Mouse (Mus musculus): ENCODE results near the gene Tmem163. TPM values are rescaled to one million over a fixed set of nuclear protein-coding genes. Genes with fewer than 3 reads are reported as not detected.

Gene Tmem163
- total and polyA plus RNA-seq, 3 experiments, result 0.05 TPM; not detected in 2

- no peaks in the 10 kb centered on the region for H3K4me1 ChIP-seq (ENCODE audit: insufficient read depth, low read depth, low read length)
- no peak for ATAC-seq (ENCODE audit: extremely low read depth, insufficient number of reproducible peaks, low FRiP score, poor library complexity, severe bottlenecking)
- no peak overlapping the region for H3K4me3 ChIP-seq (ENCODE audit: low read depth, low read length)
- no peaks in the 10 kb centered on the region for H3K9me3 ChIP-seq (replicated peaks)
- no peaks in the 10 kb centered on the region for H3K36me3 ChIP-seq (replicated peaks)
- no peaks in the 10 kb centered on the region for H3K27me3 ChIP-seq (ENCODE audit: insufficient read depth, low read length)
- no peak for DNase-seq (ENCODE audit: low spot score)
- no peak for TF ChIP-seq GATA1 (IDR thresholded peaks at IDR 0.05; ENCODE audit: borderline replicate concordance, low read length)
- no peak for TF ChIP-seq TAL1 (conservative IDR thresholded peaks at IDR 0.05; ENCODE audit: low read depth, low read length)
- no peak for TF ChIP-seq POLR2AphosphoS5 (IDR thresholded peaks at IDR 0.05; ENCODE audit: insufficient replicate concordance, low read depth, low read length)
- TF ChIP-seq GATA2 (IDR thresholded peaks at IDR 0.05; ENCODE audit: borderline replicate concordance, low read depth, low read length), result no peak
- TF ChIP-seq CTCF (IDR thresholded peaks at IDR 0.05; ENCODE audit: low read depth, low read length), result no peak
Observed at GRCm38 (mm10) chr1:127625577-127626362, 53.6 kb downstream of the Tmem163 start.

GRCm38 (mm10) chr1:127622349-127622748 is 57.0 kb downstream of the Tmem163 start:
- Histone ChIP-seq H3K4me1 (ENCODE audit: insufficient read depth, low read depth, low read length) (no peaks in the 10 kb centered on the region), H3K27me3 (ENCODE audit: insufficient read depth, low read length) (no peaks in the 10 kb centered on the region), H3K4me3 (ENCODE audit: low read depth, low read length) (no peak overlapping the region), H3K9me3 (replicated peaks) (no peaks in the 10 kb centered on the region), H3K36me3 (replicated peaks) (no peaks in the 10 kb centered on the region)
- DNase-seq (ENCODE audit: low spot score) (no peak), ATAC-seq (ENCODE audit: extremely low read depth, insufficient number of reproducible peaks, low FRiP score, poor library complexity, severe bottlenecking) (no peak)
- TF ChIP-seq CTCF (IDR thresholded peaks at IDR 0.05; ENCODE audit: low read depth, low read length) (no peak), GATA2 (IDR thresholded peaks at IDR 0.05; ENCODE audit: borderline replicate concordance, low read depth, low read length) (no peak), GATA1 (IDR thresholded peaks at IDR 0.05; ENCODE audit: borderline replicate concordance, low read length) (no peak), POLR2AphosphoS5 (IDR thresholded peaks at IDR 0.05; ENCODE audit: insufficient replicate concordance, low read depth, low read length) (no peak), TAL1 (conservative IDR thresholded peaks at IDR 0.05; ENCODE audit: low read depth, low read length) (no peak)

- Histone ChIP-seq H3K27me3 (ENCODE audit: insufficient read depth, low read length) (no peaks in the 10 kb centered on the region), H3K36me3 (replicated peaks) (no peaks in the 10 kb centered on the region), H3K9me3 (replicated peaks) (no peaks in the 10 kb centered on the region), H3K4me1 (ENCODE audit: insufficient read depth, low read depth, low read length) (no peaks in the 10 kb centered on the region), H3K4me3 (ENCODE audit: low read depth, low read length) (no peak overlapping the region)
- DNase-seq (ENCODE audit: low spot score) (no peak), ATAC-seq (ENCODE audit: extremely low read depth, insufficient number of reproducible peaks, low FRiP score, poor library complexity, severe bottlenecking) (no peak)
- TF ChIP-seq GATA1 (IDR thresholded peaks at IDR 0.05; ENCODE audit: borderline replicate concordance, low read length), result no peak
- no peak for TF ChIP-seq GATA2 (IDR thresholded peaks at IDR 0.05; ENCODE audit: borderline replicate concordance, low read depth, low read length)
- no peak for TF ChIP-seq CTCF (IDR thresholded peaks at IDR 0.05; ENCODE audit: low read depth, low read length)
- TF ChIP-seq TAL1 (conservative IDR thresholded peaks at IDR 0.05; ENCODE audit: low read depth, low read length), result no peak
- no peak for TF ChIP-seq POLR2AphosphoS5 (IDR thresholded peaks at IDR 0.05; ENCODE audit: insufficient replicate concordance, low read depth, low read length)
Observed at GRCm38 (mm10) chr1:127619036-127619435, 60.3 kb downstream of the Tmem163 start.

GRCm38 (mm10) chr1:127610378-127610777 is 69.0 kb downstream of the Tmem163 start:
- H3K36me3 ChIP-seq (replicated peaks), result no peaks in the 10 kb centered on the region
- TF ChIP-seq TAL1 (conservative IDR thresholded peaks at IDR 0.05; ENCODE audit: low read depth, low read length) (no peak), GATA2 (IDR thresholded peaks at IDR 0.05; ENCODE audit: borderline replicate concordance, low read depth, low read length) (no peak), CTCF (IDR thresholded peaks at IDR 0.05; ENCODE audit: low read depth, low read length) (no peak), GATA1 (IDR thresholded peaks at IDR 0.05; ENCODE audit: borderline replicate concordance, low read length) (no peak)
- H3K4me3 ChIP-seq (ENCODE audit: low read depth, low read length), result no peak overlapping the region
- no peaks in the 10 kb centered on the region for H3K4me1 ChIP-seq (ENCODE audit: insufficient read depth, low read depth, low read length)
- no peaks in the 10 kb centered on the region for H3K9me3 ChIP-seq (replicated peaks)
- no peaks in the 10 kb centered on the region for H3K27me3 ChIP-seq (ENCODE audit: insufficient read depth, low read length)
- DNase-seq (ENCODE audit: low spot score) (no peak), ATAC-seq (ENCODE audit: extremely low read depth, insufficient number of reproducible peaks, low FRiP score, poor library complexity, severe bottlenecking) (no peak)

GRCm38 (mm10) chr1:127609814-127610213 is 69.5 kb downstream of the Tmem163 start:
- TF ChIP-seq TAL1 (conservative IDR thresholded peaks at IDR 0.05; ENCODE audit: low read depth, low read length), result no peak
- TF ChIP-seq POLR2AphosphoS5 (IDR thresholded peaks at IDR 0.05; ENCODE audit: insufficient replicate concordance, low read depth, low read length), result no peak
- TF ChIP-seq CTCF (IDR thresholded peaks at IDR 0.05; ENCODE audit: low read depth, low read length), result no peak
- TF ChIP-seq GATA1 (IDR thresholded peaks at IDR 0.05; ENCODE audit: borderline replicate concordance, low read length), result no peak
- TF ChIP-seq GATA2 (IDR thresholded peaks at IDR 0.05; ENCODE audit: borderline replicate concordance, low read depth, low read length), result no peak
- H3K9me3 ChIP-seq (replicated peaks), result no peaks in the 10 kb centered on the region
- DNase-seq (ENCODE audit: low spot score) (no peak), ATAC-seq (ENCODE audit: extremely low read depth, insufficient number of reproducible peaks, low FRiP score, poor library complexity, severe bottlenecking) (no peak)
- no peaks in the 10 kb centered on the region for H3K36me3 ChIP-seq (replicated peaks)
- no peak overlapping the region for H3K4me3 ChIP-seq (ENCODE audit: low read depth, low read length)
- H3K4me1 ChIP-seq (ENCODE audit: insufficient read depth, low read depth, low read length), result no peaks in the 10 kb centered on the region
- H3K27me3 ChIP-seq (ENCODE audit: insufficient read depth, low read length), result no peaks in the 10 kb centered on the region

GRCm38 (mm10) chr1:127608326-127608725 is 71.0 kb downstream of the Tmem163 start:
- no peak for DNase-seq (ENCODE audit: low spot score)
- H3K36me3 ChIP-seq (replicated peaks), result no peaks in the 10 kb centered on the region
- no peak overlapping the region for H3K4me3 ChIP-seq (ENCODE audit: low read depth, low read length)
- H3K4me1 ChIP-seq (ENCODE audit: insufficient read depth, low read depth, low read length), result no peaks in the 10 kb centered on the region
- no peaks in the 10 kb centered on the region for H3K9me3 ChIP-seq (replicated peaks)
- ATAC-seq (ENCODE audit: extremely low read depth, insufficient number of reproducible peaks, low FRiP score, poor library complexity, severe bottlenecking), result no peak
- no peak for TF ChIP-seq POLR2AphosphoS5 (IDR thresholded peaks at IDR 0.05; ENCODE audit: insufficient replicate concordance, low read depth, low read length)
- no peak for TF ChIP-seq GATA2 (IDR thresholded peaks at IDR 0.05; ENCODE audit: borderline replicate concordance, low read depth, low read length)
- TF ChIP-seq CTCF (IDR thresholded peaks at IDR 0.05; ENCODE audit: low read depth, low read length), result no peak
- no peak for TF ChIP-seq TAL1 (conservative IDR thresholded peaks at IDR 0.05; ENCODE audit: low read depth, low read length)
- TF ChIP-seq GATA1 (IDR thresholded peaks at IDR 0.05; ENCODE audit: borderline replicate concordance, low read length), result no peak
- no peaks in the 10 kb centered on the region for H3K27me3 ChIP-seq (ENCODE audit: insufficient read depth, low read length)

Data from G1E (cell line).